Comparison of ENCODE assay signal across 12 mouse cellular contexts in the genomic region with DNA sequence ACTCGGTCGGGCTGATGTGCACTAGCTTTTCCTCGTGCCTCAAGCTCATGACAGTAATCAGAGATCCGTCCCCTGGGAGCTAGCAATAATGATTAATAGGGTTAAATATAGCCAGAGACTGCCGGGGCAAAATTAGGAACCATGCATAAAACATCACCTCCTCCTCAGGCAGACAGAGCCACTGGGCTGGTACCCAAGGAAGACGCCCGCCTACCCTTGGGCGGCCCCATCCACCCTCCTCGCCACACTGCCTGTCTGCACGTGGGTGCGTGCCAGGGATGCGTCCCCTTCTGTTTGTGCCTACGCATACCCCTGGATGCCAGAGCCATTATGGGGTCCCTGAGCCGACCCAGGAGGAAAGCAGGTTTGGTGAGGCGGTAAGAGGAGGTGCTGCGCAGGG.
A peak's percentile ranks its signal among the peaks of the same experiment; 100 is the strongest.
DNase-seq lines count a peak whose midpoint lies in the region; ATAC-seq lines count a peak whose summit lies in the region.
"Had no signal": no experiment of that assay in that cellular context is flagged by ENCODE, and none has a peak within 500 bp of the region (broad histone marks: within the 10 kb centered on the region; RNA-seq: fewer than 3 reads in every experiment).

No protein-coding gene starts in this region.

- H3K4me2 ChIP-seq in intestine, embryonic 15.5 days (replicated peaks) = no peak overlapping the region

- intact Hi-C loops in left cerebral cortex, postnatal 10 days (cut with DNase I) = no loop called here

- H3K27me3 ChIP-seq in intestine, embryonic 15.5 days (replicated peaks) = no peaks in the 10 kb centered on the region

- H3K36me3 ChIP-seq in intestine, embryonic 15.5 days = no peaks in the 10 kb centered on the region

- no peak overlapping the region for H3K4me3 ChIP-seq in intestine, embryonic 15.5 days (replicated peaks)

- WGBS in intestine, embryonic 15.5 days = 87% methylated on average over 16 of the region's 16 CpGs

- H3K9me3 ChIP-seq in intestine, embryonic 15.5 days = no peaks in the 10 kb centered on the region

- H3K9ac ChIP-seq in intestine, embryonic 15.5 days = no peak overlapping the region
- H3K9ac ChIP-seq: liver, embryonic 14.5 days had no signal

- H3K27ac ChIP-seq in intestine, embryonic 15.5 days = no peak overlapping the region
- H3K27ac ChIP-seq: liver, embryonic 14.5 days had no signal

- peak; percentile 4 for DNase-seq in kidney, adult 9 months
- DNase-seq in kidney, postnatal 25 days = no peak
- DNase-seq in layer of hippocampus, adult 8-10 months (ENCODE audit: low spot score in 2 of 2) = peak; percentile 71 to 78
- peak; percentile 69 to 71 for DNase-seq in left cerebral cortex, postnatal 10 days (ENCODE audit: extremely low spot score in 1 of 2, low spot score in 2 of 2)
- DNase-seq in right cerebral cortex, postnatal 4 days = peak; percentile 27
- DNase-seq in spleen, adult 18-20 months = no peak
- DNase-seq: gastrocnemius, postnatal 36 days; lung, postnatal 4 days; thymus, postnatal 36 days had no signal

- no peaks in the 10 kb centered on the region for H3K4me1 ChIP-seq in intestine, embryonic 15.5 days (replicated peaks)

- ATAC-seq in intestine, embryonic 15.5 days = no peak
- ATAC-seq in erythroblast, adult 5-6 weeks (replicated peaks; ENCODE audit: low FRiP score, poor library complexity, severe bottlenecking) = no peak

Comparison
In these comparisons a context has a peak if more than half of its experiments do, and no peak if none do; other contexts are left out.
1. DNase-seq: peak in kidney, adult 9 months (single experiment), layer of hippocampus, adult 8-10 months (2 of 2), left cerebral cortex, postnatal 10 days (2 of 2) and right cerebral cortex, postnatal 4 days (single experiment); none in kidney, postnatal 25 days (0 of 2) and spleen, adult 18-20 months (0 of 2).